Mouse (Mus musculus): ENCODE data around the gene Mapkap1.

DNA sequence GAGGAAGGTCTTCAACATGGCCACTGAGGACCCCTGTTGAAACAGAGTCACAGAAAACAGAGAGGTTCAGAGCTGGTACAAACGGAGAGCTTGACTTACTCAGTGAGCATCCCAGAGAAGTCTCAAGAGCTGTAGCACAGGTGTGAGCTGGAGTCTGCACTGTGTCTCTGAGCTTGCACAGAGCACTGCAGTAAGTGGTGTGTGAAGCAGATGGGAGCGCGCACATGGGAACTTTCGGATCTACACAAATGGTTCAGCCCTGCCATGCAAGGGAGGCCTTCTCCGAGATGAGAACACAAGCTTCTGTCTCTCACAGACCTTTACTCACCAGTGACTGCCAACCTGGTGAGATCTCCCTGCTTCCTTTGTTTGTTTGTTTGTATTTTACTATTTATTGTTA, 103.3 kb downstream of the Mapkap1 start:
- no peak for TF ChIP-seq CTCF (IDR thresholded peaks at IDR 0.05; ENCODE audit: low read depth)
- TF ChIP-seq EP300 (optimal IDR thresholded peaks at IDR 0.05): no peak

Data from stomach, postnatal 0 days (tissue).